Mouse (Mus musculus) MEL (cell line): ENCODE measurements around the gene BC016579.

ENCODE experiments used
- CTCF ChIP-seq, 3 experiments: IDR thresholded peaks in 2 of 3; conservative IDR thresholded peaks in 1 of 3; 2 replicates each; pipeline ENCODE4 v1.5.1; 2011 to 2012; ENCODE audit warnings: low read length in 3 of 3, low read depth in 2 of 3, mild to moderate bottlenecking in 2 of 3, improper control_type of control experiment in 1 of 3, inconsistent platforms in 1 of 3, mixed read lengths in 1 of 3, moderate library complexity in 1 of 3; ENCODE audit not compliant: control insufficient read depth in 1 of 3, insufficient read depth in 1 of 3, poor library complexity in 1 of 3, severe bottlenecking in 1 of 3
- EP300 ChIP-seq, 2 experiments: IDR thresholded peaks; 2 replicates each; pipeline ENCODE4 v1.6.1; 2011; ENCODE audit warnings: improper control_type of control experiment in 2 of 2, low read length in 2 of 2, low read depth in 1 of 2, mild to moderate bottlenecking in 1 of 2
- NRF1 ChIP-seq: IDR thresholded peaks from 2 replicates; pipeline ENCODE4 v1.6.1; 2014; ENCODE audit warnings: low read depth, mild to moderate bottlenecking, inconsistent platforms, low read length, improper control_type of control experiment, moderate library complexity; ENCODE audit not compliant: poor library complexity, insufficient read depth, severe bottlenecking
- TCF12 ChIP-seq: IDR thresholded peaks from 2 replicates; pipeline ENCODE4 v1.6.1; 2014; ENCODE audit warnings: low read depth, mild to moderate bottlenecking, inconsistent platforms, low read length, improper control_type of control experiment, moderate library complexity

DNA sequence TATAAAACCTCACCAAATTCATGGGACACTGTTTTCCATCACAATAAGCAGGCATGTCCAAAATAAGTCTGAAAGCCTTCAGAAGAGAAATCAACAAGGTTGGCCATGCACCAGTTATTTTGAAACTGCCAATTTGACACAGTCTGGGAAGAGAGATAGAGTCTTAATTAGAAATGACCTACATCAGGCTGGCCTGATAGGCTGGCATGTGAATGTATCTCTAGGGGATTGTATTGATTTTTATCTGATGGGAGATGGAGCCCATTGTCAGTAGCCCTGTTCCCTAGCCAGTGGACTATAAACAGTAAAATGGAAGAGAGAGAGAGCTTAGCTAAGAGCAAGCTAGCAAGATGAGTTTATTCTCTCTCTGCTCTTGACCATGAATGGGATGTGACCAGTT is 58.4 kb downstream of the BC016579 start:
- TF ChIP-seq CTCF (IDR thresholded peaks at IDR 0.05 in 2 of 3, conservative IDR thresholded peaks at IDR 0.05 in 1 of 3; ENCODE audit: control insufficient read depth in 1 of 3, insufficient read depth in 1 of 3, low read depth in 2 of 3, low read length in 3 of 3, poor library complexity in 1 of 3, severe bottlenecking in 1 of 3), result no peak
- TF ChIP-seq NRF1, result no peak
- TF ChIP-seq TCF12, result no peak
- TF ChIP-seq EP300 (IDR thresholded peaks at IDR 0.05; ENCODE audit: low read depth in 1 of 2, low read length in 2 of 2), result no peak
